Mouse (Mus musculus) forebrain, embryonic 11.5 days (tissue): ENCODE data around the gene Vav2. TPM values are rescaled to one million over a fixed set of nuclear protein-coding genes. Genes with fewer than 3 reads are reported as not detected.

Source experiments
- ATAC-seq: fragments of 200-750 bp; cut with Nextera tagmentation; replicated peaks from 2 replicates; pipeline ENCODE4 v1.8.0; 2017; ENCODE audit warnings: moderate TSS enrichment; ENCODE audit not compliant: low FRiP score
- DNase-seq: peaks from one replicate; pipeline ENCODE4 v3.0.0-alpha.2; 2017; ENCODE audit warnings: low spot score
- H3K27ac ChIP-seq: fragments of 300-500 bp; sonication (generic); 2 replicates; pipeline ENCODE4 v1.5.1; 2014; ENCODE audit warnings: low read depth, low read length
- H3K27me3 ChIP-seq: fragments of 300-500 bp; sonication (generic); 2 replicates; pipeline ENCODE4 v1.6.1; 2014; ENCODE audit warnings: mild to moderate bottlenecking, low read length, mixed read lengths; ENCODE audit not compliant: control insufficient read depth, insufficient read depth
- H3K36me3 ChIP-seq: fragments of 300-500 bp; sonication (generic); 2 replicates; pipeline ENCODE4 v1.6.1; 2014; ENCODE audit warnings: mild to moderate bottlenecking, low read length, moderate library complexity, mixed read lengths; ENCODE audit not compliant: control insufficient read depth, insufficient read depth
- H3K4me1 ChIP-seq: fragments of 300-500 bp; sonication (generic); replicated peaks from 2 replicates; pipeline ENCODE4 v1.6.1; 2014; ENCODE audit warnings: low read length, mixed read lengths; ENCODE audit not compliant: control insufficient read depth, insufficient read depth
- H3K4me2 ChIP-seq: fragments of 300-500 bp; sonication (generic); 2 replicates; pipeline ENCODE4 v1.6.1; 2014; ENCODE audit warnings: low read depth, mild to moderate bottlenecking, low read length, moderate library complexity, mixed read lengths; ENCODE audit not compliant: severe bottlenecking
- H3K4me3 ChIP-seq: fragments of 300-500 bp; sonication (generic); 2 replicates; pipeline ENCODE4 v1.5.1; 2014; ENCODE audit warnings: low read depth, low read length
- H3K9ac ChIP-seq: fragments of 300-500 bp; sonication (generic); 2 replicates; pipeline ENCODE4 v1.6.1; 2014; ENCODE audit warnings: low read length
- H3K9me3 ChIP-seq: fragments of 300-500 bp; sonication (generic); 2 replicates; pipeline ENCODE4 v1.6.1; 2016; ENCODE audit warnings: low read length, mixed read lengths; ENCODE audit not compliant: control insufficient read depth
- WGBS: fragments of 180-500 bp; shearing (Covaris S2); extraction: QIAGEN DNeasy Blood & Tissue Kit; methylation state at CpG from one replicate; pipeline ENCODE4 v1.1.7; 2014; 5-methylcytosine and 5-hydroxymethylcytosine counted together
- polyA plus RNA-seq: library from polyadenylated mRNA; unstranded; fragments of >200 nt; fragmentation: Nextera tagmentation; extraction: Ambion mirVana; gene quantifications from 2 replicates; pipeline ENCODE4 v1.2.1, GENCODE M21; 2014

Vav2 gene
- polyA plus RNA-seq, 1 experiment from 2014 or later, result 12.7 TPM

- Histone ChIP-seq H3K4me2 (no peak overlapping the region), H3K9me3 (no peaks in the 10 kb centered on the region; the same call in 1 of the 2 replicates), H3K27me3 (no peaks in the 10 kb centered on the region), H3K4me1 (no peaks in the 10 kb centered on the region), H3K36me3 (no peaks in the 10 kb centered on the region; the same call in 1 of the 2 replicates), H3K4me3 (no peak overlapping the region), H3K9ac (no peak overlapping the region), H3K27ac (no peak overlapping the region)
- ATAC-seq, result no peak
- no peak for DNase-seq
- 93% methylated on average over 8 of the region's 8 CpGs for WGBS
These were observed 74.1 kb downstream of the Vav2 start for GRCm38 (mm10) chr2:27352720-27353119.

DNA sequence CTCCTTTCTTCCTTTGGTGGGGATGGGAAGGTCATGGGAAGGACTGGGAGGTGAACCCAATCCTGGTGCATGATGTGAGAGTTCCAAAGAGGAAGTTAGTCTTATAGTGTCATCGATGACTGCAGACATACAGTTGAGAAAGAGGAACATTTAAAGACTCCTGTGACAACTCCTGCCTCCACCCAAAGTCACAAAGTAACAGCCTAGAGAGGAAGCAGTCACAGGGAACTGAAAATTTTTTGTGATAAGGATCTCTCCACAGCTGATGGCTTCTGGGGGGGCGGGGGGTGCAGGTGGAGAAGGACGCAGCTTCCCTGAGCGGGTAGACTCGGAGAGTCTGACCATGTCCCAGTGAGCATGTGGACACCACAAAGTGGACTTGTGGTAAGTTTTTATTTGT, 76.5 kb downstream of the Vav2 start:
- ATAC-seq (no peak), DNase-seq (no peak)
- 97% methylated on average over 5 of the region's 5 CpGs for WGBS
- H3K9me3 ChIP-seq, result no peaks in the 10 kb centered on the region; the same call in 1 of the 2 replicates
- no peaks in the 10 kb centered on the region; the same call in 1 of the 2 replicates for H3K36me3 ChIP-seq
- no peak overlapping the region for H3K9ac ChIP-seq
- no peak overlapping the region for H3K4me3 ChIP-seq
- no peaks in the 10 kb centered on the region for H3K4me1 ChIP-seq
- H3K4me2 ChIP-seq, result no peak overlapping the region
- no peaks in the 10 kb centered on the region for H3K27me3 ChIP-seq
- no peak overlapping the region for H3K27ac ChIP-seq

GRCm38 (mm10) chr2:27343984-27344453, 82.8 kb downstream of the Vav2 start:
- H3K4me1 ChIP-seq, result 0 out of 2 replicates have a peak, but pooled peaks cover 2% of the 10 kb centered on the region
- WGBS, result 58% methylated on average over 12 of the region's 12 CpGs
- H3K36me3 ChIP-seq, result no peaks in the 10 kb centered on the region
- no peak for DNase-seq
- no peak overlapping the region for H3K4me3 ChIP-seq
- H3K9me3 ChIP-seq, result no peaks in the 10 kb centered on the region
- no peak overlapping the region; the same call in 1 of the 2 replicates for H3K4me2 ChIP-seq
- ATAC-seq, result no peak
- no peak overlapping the region for H3K9ac ChIP-seq
- no peaks in the 10 kb centered on the region for H3K27me3 ChIP-seq
- no peak overlapping the region for H3K27ac ChIP-seq

- H3K9ac ChIP-seq, result no peak overlapping the region
- DNase-seq, result no peak
- H3K27ac ChIP-seq, result no peak overlapping the region
- no peaks in the 10 kb centered on the region for H3K9me3 ChIP-seq
- ATAC-seq, result no peak
- no peak overlapping the region for H3K4me3 ChIP-seq
- H3K36me3 ChIP-seq, result no peaks in the 10 kb centered on the region
- 89% methylated on average over 6 of the region's 6 CpGs for WGBS
- no peaks in the 10 kb centered on the region for H3K27me3 ChIP-seq
- H3K4me1 ChIP-seq, result 0 out of 2 replicates have a peak, but pooled peaks cover 6% of the 10 kb centered on the region
- H3K4me2 ChIP-seq, result no peak overlapping the region
These were observed 86.2 kb downstream of the Vav2 start for GRCm38 (mm10) chr2:27340682-27341081.

GRCm38 (mm10) chr2:27339051-27339450, 87.8 kb downstream of the Vav2 start:
- Histone ChIP-seq H3K27ac (no peak overlapping the region), H3K36me3 (no peaks in the 10 kb centered on the region), H3K9ac (no peak overlapping the region), H3K9me3 (no peaks in the 10 kb centered on the region), H3K27me3 (no peaks in the 10 kb centered on the region), H3K4me2 (no peak overlapping the region), H3K4me3 (no peak overlapping the region), H3K4me1 (0 out of 2 replicates have a peak, but pooled peaks cover 6% of the 10 kb centered on the region)
- DNase-seq (no peak), ATAC-seq (no peak)
- 56% methylated on average over 8 of the region's 8 CpGs for WGBS

DNA sequence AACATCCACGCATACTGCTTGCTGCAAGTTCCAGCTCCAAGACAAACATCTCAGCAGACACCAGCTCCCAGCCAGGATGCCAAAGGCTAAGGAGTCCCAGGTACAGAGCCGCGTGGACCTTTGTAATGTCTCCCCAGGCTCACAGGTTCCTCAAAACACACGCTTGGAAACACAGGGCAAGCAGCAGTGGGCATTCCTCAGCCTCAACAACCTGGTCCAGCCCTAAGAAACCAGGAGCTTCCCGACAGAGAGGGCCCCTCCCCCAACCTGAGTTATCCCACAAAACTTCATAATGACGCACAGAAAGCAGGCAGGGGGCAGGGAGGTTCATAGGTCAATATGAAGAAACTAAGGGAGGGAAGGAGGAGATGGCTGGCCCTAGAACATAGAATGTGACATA, 89.6 kb downstream of the Vav2 start:
- ATAC-seq, result no peak
- WGBS, result 67% methylated on average over 6 of the region's 6 CpGs

GRCm38 (mm10) chr2:27336600-27336999, 90.2 kb downstream of the Vav2 start:
- H3K27ac ChIP-seq, result no peak overlapping the region
- 0 out of 2 replicates have a peak, but pooled peaks cover 6% of the 10 kb centered on the region for H3K4me1 ChIP-seq
- H3K4me2 ChIP-seq, result no peak overlapping the region
- no peaks in the 10 kb centered on the region for H3K9me3 ChIP-seq
- ATAC-seq (no peak), DNase-seq (no peak)
- H3K4me3 ChIP-seq, result no peak overlapping the region
- 86% methylated on average over 9 of the region's 9 CpGs for WGBS
- no peaks in the 10 kb centered on the region for H3K36me3 ChIP-seq
- H3K9ac ChIP-seq, result no peak overlapping the region
- no peaks in the 10 kb centered on the region for H3K27me3 ChIP-seq

More for the DNA sequence above, 89.6 kb downstream of the Vav2 start:
- Histone ChIP-seq H3K4me2 (no peak overlapping the region), H3K4me3 (no peak overlapping the region), H3K9ac (no peak overlapping the region), H3K4me1 (0 out of 2 replicates have a peak, but pooled peaks cover 6% of the 10 kb centered on the region), H3K27ac (no peak overlapping the region), H3K36me3 (no peaks in the 10 kb centered on the region), H3K27me3 (no peaks in the 10 kb centered on the region), H3K9me3 (no peaks in the 10 kb centered on the region)
- no peak for DNase-seq

GRCm38 (mm10) chr2:27334816-27335215, 92.0 kb downstream of the Vav2 start:
- no peak overlapping the region for H3K9ac ChIP-seq
- DNase-seq (no peak), ATAC-seq (no peak)
- no peaks in the 10 kb centered on the region for H3K9me3 ChIP-seq
- WGBS, result 84% methylated on average over 4 of the region's 4 CpGs
- no peaks in the 10 kb centered on the region for H3K36me3 ChIP-seq
- no peaks in the 10 kb centered on the region for H3K27me3 ChIP-seq
- H3K27ac ChIP-seq, result no peak overlapping the region
- no peak overlapping the region for H3K4me2 ChIP-seq
- H3K4me1 ChIP-seq, result peaks cover 6% of the 10 kb centered on the region; the same call in 1 of the 2 replicates
- H3K4me3 ChIP-seq, result no peak overlapping the region

GRCm38 (mm10) chr2:27331560-27331959, 95.3 kb downstream of the Vav2 start:
- Histone ChIP-seq H3K36me3 (no peaks in the 10 kb centered on the region), H3K9ac (no peak overlapping the region), H3K4me2 (no peak overlapping the region), H3K9me3 (no peaks in the 10 kb centered on the region), H3K4me1 (no peaks in the 10 kb centered on the region; the same call in 1 of the 2 replicates), H3K27ac (no peak overlapping the region), H3K27me3 (no peaks in the 10 kb centered on the region), H3K4me3 (no peak overlapping the region)
- ATAC-seq, result no peak
- DNase-seq, result no peak
- 86% methylated on average over 5 of the region's 5 CpGs for WGBS
